Mouse (Mus musculus): ENCODE data around the gene Pfpl. TPM values are rescaled to one million over a fixed set of nuclear protein-coding genes. Genes with fewer than 3 reads are reported as not detected.

Pfpl gene
- polyA plus RNA-seq, 1 experiment from 2014 or later: not detected

- Histone ChIP-seq H3K9ac (ENCODE audit: low read length) (no peak overlapping the region), H3K4me3 (ENCODE audit: low read depth, low read length) (no peak overlapping the region), H3K27ac (ENCODE audit: low read depth, low read length) (no peak overlapping the region), H3K36me3 (ENCODE audit: control insufficient read depth, insufficient read depth, low read length) (peaks cover 41% of the 10 kb centered on the region), H3K9me3 (ENCODE audit: control insufficient read depth, low read length) (no peaks in the 10 kb centered on the region), H3K4me2 (no peak overlapping the region), H3K4me1 (ENCODE audit: control insufficient read depth, insufficient read depth, low read length) (no peaks in the 10 kb centered on the region), H3K27me3 (ENCODE audit: control insufficient read depth, insufficient read depth, low read length) (no peaks in the 10 kb centered on the region)
- 71% methylated on average over 4 of the region's 4 CpGs for WGBS
- ATAC-seq (ENCODE audit: low FRiP score): no peak
- DNase-seq (ENCODE audit: low spot score, missing footprints): no peak
Observed at GRCm38 (mm10) chr19:12473201-12473641, 45.5 kb downstream of the Pfpl start.

GRCm38 (mm10) chr19:12473951-12474350 lies 46.2 kb downstream of the Pfpl start:
- no peak overlapping the region for H3K9ac ChIP-seq (ENCODE audit: low read length)
- H3K4me1 ChIP-seq (ENCODE audit: control insufficient read depth, insufficient read depth, low read length): no peaks in the 10 kb centered on the region
- ATAC-seq (ENCODE audit: low FRiP score) (no peak), DNase-seq (ENCODE audit: low spot score, missing footprints) (no peak)
- WGBS: 89% methylated on average over 4 of the region's 4 CpGs
- H3K27ac ChIP-seq (ENCODE audit: low read depth, low read length): no peak overlapping the region
- no peaks in the 10 kb centered on the region for H3K9me3 ChIP-seq (ENCODE audit: control insufficient read depth, low read length)
- H3K27me3 ChIP-seq (ENCODE audit: control insufficient read depth, insufficient read depth, low read length): no peaks in the 10 kb centered on the region
- H3K36me3 ChIP-seq (ENCODE audit: control insufficient read depth, insufficient read depth, low read length): peaks cover 43% of the 10 kb centered on the region
- no peak overlapping the region for H3K4me2 ChIP-seq
- H3K4me3 ChIP-seq (ENCODE audit: low read depth, low read length): no peak overlapping the region

GRCm38 (mm10) chr19:12475380-12476250 lies 47.9 kb downstream of the Pfpl start:
- Histone ChIP-seq H3K27ac (ENCODE audit: low read depth, low read length) (no peak overlapping the region), H3K4me3 (ENCODE audit: low read depth, low read length) (no peak overlapping the region), H3K4me1 (ENCODE audit: control insufficient read depth, insufficient read depth, low read length) (no peaks in the 10 kb centered on the region), H3K9me3 (ENCODE audit: control insufficient read depth, low read length) (no peaks in the 10 kb centered on the region), H3K4me2 (no peak overlapping the region), H3K27me3 (ENCODE audit: control insufficient read depth, insufficient read depth, low read length) (no peaks in the 10 kb centered on the region), H3K36me3 (ENCODE audit: control insufficient read depth, insufficient read depth, low read length) (peaks cover 42% of the 10 kb centered on the region), H3K9ac (ENCODE audit: low read length) (no peak overlapping the region)
- DNase-seq (ENCODE audit: low spot score, missing footprints) (no peak), ATAC-seq (ENCODE audit: low FRiP score) (peak; percentile 54)
- WGBS: 79% methylated on average over 15 of the region's 15 CpGs

DNA sequence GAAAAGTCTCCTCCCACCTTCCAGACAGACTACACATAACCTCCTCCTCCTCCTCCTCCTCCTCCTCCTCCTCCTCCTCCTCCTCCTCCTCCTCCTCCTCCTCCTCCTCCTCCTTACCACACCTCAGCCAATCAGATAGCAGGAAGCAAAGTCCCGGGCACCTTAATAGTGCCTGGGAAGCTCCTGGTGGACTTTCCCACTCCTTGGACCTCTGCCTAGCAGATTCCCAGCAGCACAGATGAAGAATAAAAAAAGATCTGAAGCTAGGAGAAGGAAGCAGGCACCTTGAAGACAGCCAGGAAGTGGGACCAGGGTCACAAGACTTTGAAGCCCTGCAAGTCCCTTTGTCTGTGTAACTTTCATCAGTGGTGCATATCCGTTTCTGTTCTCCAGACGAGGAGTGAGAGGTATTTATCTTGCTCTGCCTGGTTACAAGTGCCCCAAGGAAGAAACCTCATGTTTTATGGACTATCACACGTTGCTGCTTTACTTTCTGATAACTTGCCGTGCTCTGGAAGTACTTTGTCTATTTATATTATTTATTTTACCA lies 49.1 kb downstream of the Pfpl start:
- Histone ChIP-seq H3K27me3 (ENCODE audit: control insufficient read depth, insufficient read depth, low read length) (no peaks in the 10 kb centered on the region), H3K9me3 (ENCODE audit: control insufficient read depth, low read length) (no peaks in the 10 kb centered on the region), H3K9ac (ENCODE audit: low read length) (no peak overlapping the region), H3K4me2 (no peak overlapping the region), H3K4me1 (ENCODE audit: control insufficient read depth, insufficient read depth, low read length) (no peaks in the 10 kb centered on the region), H3K27ac (ENCODE audit: low read depth, low read length) (no peak overlapping the region), H3K36me3 (ENCODE audit: control insufficient read depth, insufficient read depth, low read length) (peaks cover 47% of the 10 kb centered on the region), H3K4me3 (ENCODE audit: low read depth, low read length) (no peak overlapping the region)
- WGBS: 51% methylated on average over 5 of the region's 5 CpGs
- ATAC-seq (ENCODE audit: low FRiP score) (no peak), DNase-seq (ENCODE audit: low spot score, missing footprints) (no peak)

- no peaks in the 10 kb centered on the region for H3K4me1 ChIP-seq (ENCODE audit: control insufficient read depth, insufficient read depth, low read length)
- DNase-seq (ENCODE audit: low spot score, missing footprints) (no peak), ATAC-seq (ENCODE audit: low FRiP score) (no peak)
- no peak overlapping the region for H3K9ac ChIP-seq (ENCODE audit: low read length)
- peaks cover 53% of the 10 kb centered on the region for H3K36me3 ChIP-seq (ENCODE audit: control insufficient read depth, insufficient read depth, low read length)
- H3K27ac ChIP-seq (ENCODE audit: low read depth, low read length): no peak overlapping the region
- H3K9me3 ChIP-seq (ENCODE audit: control insufficient read depth, low read length): no peaks in the 10 kb centered on the region
- no peak overlapping the region for H3K4me3 ChIP-seq (ENCODE audit: low read depth, low read length)
- no peak overlapping the region for H3K4me2 ChIP-seq
- WGBS: 86% methylated on average over 6 of the region's 6 CpGs
- no peaks in the 10 kb centered on the region for H3K27me3 ChIP-seq (ENCODE audit: control insufficient read depth, insufficient read depth, low read length)
Observed at GRCm38 (mm10) chr19:12478369-12478768, 50.7 kb downstream of the Pfpl start.

Other genes with a start within 250 kb of the Pfpl start
- gene Olfr1431, start 227.3 kb upstream of the Pfpl start, polyA plus RNA-seq (2014; fragmentation: Nextera tagmentation; extraction: Ambion mirVana): not detected in 2 replicates
- gene Olfr1432, start 195.3 kb upstream of the Pfpl start, polyA plus RNA-seq (2014; fragmentation: Nextera tagmentation; extraction: Ambion mirVana): not detected in 2 replicates
- not detected in 2 replicates for gene Olfr262, start 186.2 kb upstream of the Pfpl start, polyA plus RNA-seq (2014; fragmentation: Nextera tagmentation; extraction: Ambion mirVana)
- not detected in 2 replicates for gene Olfr235, start 166.9 kb upstream of the Pfpl start, polyA plus RNA-seq (2014; fragmentation: Nextera tagmentation; extraction: Ambion mirVana)
- gene Olfr1434, start 148.1 kb upstream of the Pfpl start, polyA plus RNA-seq (2014; fragmentation: Nextera tagmentation; extraction: Ambion mirVana): not detected in 2 replicates
- gene Olfr1436, start 128.8 kb upstream of the Pfpl start, polyA plus RNA-seq (2014; fragmentation: Nextera tagmentation; extraction: Ambion mirVana): not detected in 2 replicates
- gene Olfr1437, start 102.8 kb upstream of the Pfpl start, polyA plus RNA-seq (2014; fragmentation: Nextera tagmentation; extraction: Ambion mirVana): not detected in 2 replicates
- not detected in 2 replicates for gene Olfr1438-ps1, start 92.0 kb upstream of the Pfpl start, polyA plus RNA-seq (2014; fragmentation: Nextera tagmentation; extraction: Ambion mirVana)
- not detected in 2 replicates for gene Olfr1440, start 40.6 kb upstream of the Pfpl start, polyA plus RNA-seq (2014; fragmentation: Nextera tagmentation; extraction: Ambion mirVana)
- gene Olfr1441, start 10.5 kb upstream of the Pfpl start, polyA plus RNA-seq (2014; fragmentation: Nextera tagmentation; extraction: Ambion mirVana): not detected in 2 replicates
- 0.90 and 1.1 TPM in 2 replicates for gene Mpeg1, start 32.9 kb downstream of the Pfpl start, polyA plus RNA-seq (2014; fragmentation: Nextera tagmentation; extraction: Ambion mirVana)
- gene Dtx4, start 73.5 kb downstream of the Pfpl start, polyA plus RNA-seq (2014; fragmentation: Nextera tagmentation; extraction: Ambion mirVana): 62.0 and 64.3 TPM in 2 replicates
- 27.4 and 31.1 TPM in 2 replicates for gene Fam111a, start 117.8 kb downstream of the Pfpl start, polyA plus RNA-seq (2014; fragmentation: Nextera tagmentation; extraction: Ambion mirVana)
- not detected in 2 replicates for gene Gm4952, start 172.1 kb downstream of the Pfpl start, polyA plus RNA-seq (2014; fragmentation: Nextera tagmentation; extraction: Ambion mirVana)
- gene Glyat, start 205.4 kb downstream of the Pfpl start, polyA plus RNA-seq (2014; fragmentation: Nextera tagmentation; extraction: Ambion mirVana): not detected in 2 replicates
- gene Olfr1442, start 242.5 kb downstream of the Pfpl start, polyA plus RNA-seq (2014; fragmentation: Nextera tagmentation; extraction: Ambion mirVana): not detected in 2 replicates

Data from midbrain, embryonic 11.5 days (tissue).